ENCODE assay signal across 8 mouse cellular contexts in the genomic region with DNA sequence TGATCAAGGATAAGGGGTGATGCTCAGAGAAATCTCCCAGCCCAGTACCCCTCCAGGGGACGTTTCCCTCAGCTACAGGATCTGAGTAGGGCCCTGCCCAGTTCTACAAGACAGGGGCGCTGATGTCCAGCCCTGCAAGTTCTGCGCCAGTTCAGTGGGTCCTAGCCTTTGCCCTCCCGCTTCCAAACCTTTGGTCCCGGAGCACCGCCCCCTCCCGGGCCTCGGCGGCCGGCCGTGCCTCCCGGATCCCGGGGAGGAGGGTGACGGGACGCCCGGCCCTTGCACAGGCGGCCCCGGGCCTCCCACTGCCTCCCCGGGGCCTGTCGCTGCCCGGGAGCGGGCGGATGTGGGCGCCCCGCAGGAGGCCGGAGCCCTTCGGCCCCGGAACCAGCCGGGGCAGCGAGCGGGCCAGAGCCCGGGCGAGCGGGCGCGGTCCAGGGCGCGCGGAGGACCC. TPM values are rescaled to one million over a fixed set of nuclear protein-coding genes. Genes with fewer than 3 reads are reported as not detected.
DNase-seq lines count a peak whose midpoint lies in the region; ATAC-seq and TF ChIP-seq lines count a peak whose summit lies in the region.

No protein-coding gene starts in this region.

- DNase-seq in left cerebral cortex, adult 2 months (ENCODE audit: extremely low spot score in 1 of 2, low spot score in 2 of 2) = no peak
- no peak for DNase-seq in left cerebral cortex, postnatal 4 days
- DNase-seq in liver = peak; percentile 43
- peak; percentile 80 for DNase-seq in neural tube, embryonic 10.5 days (ENCODE audit: extremely low spot score, low spot score)
- DNase-seq in layer of hippocampus, postnatal 25 days (ENCODE audit: extremely low spot score in 1 of 2, low spot score in 1 of 2) = no peak

- WGBS in embryonic facial prominence, embryonic 15.5 days = under 1% methylated on average over 36 of the region's 39 CpGs
- under 1% methylated on average over 39 of the region's 39 CpGs for WGBS in hindbrain, embryonic 12.5 days

- H3K4me1 ChIP-seq in embryonic facial prominence, embryonic 15.5 days = peaks cover 56% of the 10 kb centered on the region
- H3K4me1 ChIP-seq in hindbrain, embryonic 12.5 days = peaks cover 64% of the 10 kb centered on the region

- H3K4me2 ChIP-seq in embryonic facial prominence, embryonic 15.5 days (replicated peaks) = peak overlapping the region; percentile 76
- H3K4me2 ChIP-seq in hindbrain, embryonic 12.5 days (replicated peaks) = peak overlapping the region; percentile 79

- no peaks in the 10 kb centered on the region for H3K9me3 ChIP-seq in embryonic facial prominence, embryonic 15.5 days (replicated peaks)
- H3K9me3 ChIP-seq in hindbrain, embryonic 12.5 days (replicated peaks) = no peaks in the 10 kb centered on the region

- intact Hi-C loops in left cerebral cortex, adult 2 months (cut with DNase I) = loop anchor here (2.0 kb wide), 1 partner anchor 46 kb away; no protein-coding TSS in a partner anchor
- intact Hi-C loops in left cerebral cortex, postnatal 4 days (cut with DNase I) = loop anchor here (5.0 kb wide), 1 partner anchor 49 kb away; no protein-coding TSS in a partner anchor

- no peaks in the 10 kb centered on the region for H3K27me3 ChIP-seq in embryonic facial prominence, embryonic 15.5 days
- peaks cover 15% of the 10 kb centered on the region for H3K27me3 ChIP-seq in hindbrain, embryonic 12.5 days

- H3K4me3 ChIP-seq in left cerebral cortex, adult 2 months = peak overlapping the region; percentile 73
- H3K4me3 ChIP-seq in embryonic facial prominence, embryonic 15.5 days (replicated peaks) = peak overlapping the region; percentile 77
- H3K4me3 ChIP-seq in hindbrain, embryonic 12.5 days = peak overlapping the region; percentile 96

- peak; percentile 15 for ATAC-seq in activated CD4-positive, CD25-positive, alpha-beta regulatory T cell, adult 4 months
- peak; percentile 35 for ATAC-seq in embryonic facial prominence, embryonic 15.5 days (ENCODE audit: insufficient number of reproducible peaks, low FRiP score, low TSS enrichment, low read depth)
- ATAC-seq in hindbrain, embryonic 12.5 days (ENCODE audit: low FRiP score) = peak; percentile 20

- H3K9ac ChIP-seq in embryonic facial prominence, embryonic 15.5 days = peak overlapping the region; percentile 97
- H3K9ac ChIP-seq in hindbrain, embryonic 12.5 days = peak overlapping the region; percentile 99

- H3K27ac ChIP-seq in left cerebral cortex, adult 2 months = peak overlapping the region; percentile 95
- H3K27ac ChIP-seq in embryonic facial prominence, embryonic 15.5 days (replicated peaks) = peak overlapping the region; percentile 97
- H3K27ac ChIP-seq in hindbrain, embryonic 12.5 days = peak overlapping the region; percentile 97

- TF ChIP-seq CTCF in left cerebral cortex, adult 2 months (IDR thresholded peaks at IDR 0.05) = no peak; the same call in 1 of the 2 replicates

- 0 out of 2 replicates have a peak, but pooled peaks cover 5% of the 10 kb centered on the region for H3K36me3 ChIP-seq in embryonic facial prominence, embryonic 15.5 days
- no peaks in the 10 kb centered on the region for H3K36me3 ChIP-seq in hindbrain, embryonic 12.5 days

RNA-seq across cellular contexts. Expression of a gene that starts 13.5 kb away (rescaled TPM):
- total RNA-seq in left cerebral cortex, adult 2 months (2021) = 10 to 100 TPM; 38.4 to 41.6 TPM
- 10 to 100 TPM; 41.0 to 41.3 TPM for total RNA-seq in left cerebral cortex, postnatal 4 days (2021)
- 10 to 100 TPM; 58.8 to 69.5 TPM for polyA plus RNA-seq in activated CD4-positive, CD25-positive, alpha-beta regulatory T cell, adult 4 months (2017; shearing (Covaris generic))
- 37.6 and 37.9 TPM in 2 replicates for polyA plus RNA-seq in embryonic facial prominence, embryonic 15.5 days (2015; fragmentation: Nextera tagmentation; extraction: Ambion mirVana)
- 26.7 and 29.1 TPM in 2 replicates for polyA plus RNA-seq in hindbrain, embryonic 12.5 days (2016; fragmentation: Nextera tagmentation; extraction: Ambion mirVana)
- 10 to 100 TPM; 15.6 to 30.1 TPM for total RNA-seq in layer of hippocampus, postnatal 25 days (2021)

RNA-seq across cellular contexts. Expression of a gene that starts 52.5 kb away (rescaled TPM):
- total RNA-seq in left cerebral cortex, adult 2 months (2021) = 100 to 1,000 TPM; 157 to 161 TPM
- total RNA-seq in left cerebral cortex, postnatal 4 days (2021) = 10 to 100 TPM; 81.8 to 84.6 TPM
- polyA plus RNA-seq in activated CD4-positive, CD25-positive, alpha-beta regulatory T cell, adult 4 months (2017; shearing (Covaris generic)) = 10 to 100 TPM; 23.6 to 29.0 TPM
- 51.2 and 52.7 TPM in 2 replicates for polyA plus RNA-seq in embryonic facial prominence, embryonic 15.5 days (2015; fragmentation: Nextera tagmentation; extraction: Ambion mirVana)
- 41.6 and 43.3 TPM in 2 replicates for polyA plus RNA-seq in hindbrain, embryonic 12.5 days (2016; fragmentation: Nextera tagmentation; extraction: Ambion mirVana)
- 100 to 1,000 TPM; 151 to 169 TPM for total RNA-seq in layer of hippocampus, postnatal 25 days (2021)

Comparison
In these comparisons a context has a peak if more than half of its experiments do, and no peak if none do; other contexts are left out.
1. DNase-seq: peak in liver (single experiment) and neural tube, embryonic 10.5 days (single experiment); none in left cerebral cortex, adult 2 months (0 of 2), left cerebral cortex, postnatal 4 days (single experiment) and layer of hippocampus, postnatal 25 days (0 of 2).
2. Peak in every context shown above with its lines, with median percentiles within 50 percentile points of each other: H3K27ac ChIP-seq, H3K4me3 ChIP-seq and ATAC-seq.